Mouse (Mus musculus) left cerebral cortex, adult 11 months (tissue): ENCODE measurements around the gene Slc50a1.

Experiments used
- DNase-seq: peaks from one replicate; pipeline ENCODE4 v3.0.0; 2022; ENCODE audit warnings: low spot score

Gene Slc50a1

DNA sequence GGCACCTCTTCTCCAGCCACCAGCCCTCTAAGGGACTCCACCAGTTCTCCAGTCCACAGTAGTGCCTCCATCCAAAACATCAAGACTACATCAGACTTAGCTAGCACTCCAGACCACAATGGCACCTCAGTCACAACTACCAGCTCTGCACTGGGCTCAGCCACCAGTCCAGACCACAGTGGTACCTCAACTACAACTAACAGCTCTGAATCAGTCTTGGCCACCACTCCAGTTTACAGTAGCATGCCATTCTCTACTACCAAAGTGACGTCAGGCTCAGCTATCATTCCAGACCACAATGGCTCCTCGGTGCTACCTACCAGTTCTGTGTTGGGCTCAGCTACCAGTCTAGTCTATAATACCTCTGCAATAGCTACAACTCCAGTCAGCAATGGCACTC is 39.8 kb downstream of the Slc50a1 start:
- DNase-seq: no peak

DNA sequence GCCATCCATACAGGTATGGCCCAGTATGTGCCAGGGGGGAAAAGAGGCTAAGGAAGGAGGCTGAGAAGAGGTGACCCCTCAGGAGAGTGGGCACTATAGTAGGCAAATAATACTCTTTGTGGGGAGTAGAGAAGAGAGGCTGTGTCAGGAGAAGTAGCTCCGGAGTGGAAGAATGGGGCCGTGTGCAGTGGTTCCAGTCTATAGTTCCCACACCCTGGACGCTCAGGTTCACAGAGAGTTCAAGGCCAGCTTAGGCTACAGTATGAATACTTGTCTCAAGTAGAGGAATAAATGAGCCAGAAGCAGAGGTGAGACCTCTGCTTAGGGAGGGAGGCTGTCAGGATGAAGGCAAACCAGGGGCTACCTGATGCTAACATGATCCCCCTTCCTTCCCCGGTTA is 41.1 kb downstream of the Slc50a1 start:
- no peak for DNase-seq

DNA sequence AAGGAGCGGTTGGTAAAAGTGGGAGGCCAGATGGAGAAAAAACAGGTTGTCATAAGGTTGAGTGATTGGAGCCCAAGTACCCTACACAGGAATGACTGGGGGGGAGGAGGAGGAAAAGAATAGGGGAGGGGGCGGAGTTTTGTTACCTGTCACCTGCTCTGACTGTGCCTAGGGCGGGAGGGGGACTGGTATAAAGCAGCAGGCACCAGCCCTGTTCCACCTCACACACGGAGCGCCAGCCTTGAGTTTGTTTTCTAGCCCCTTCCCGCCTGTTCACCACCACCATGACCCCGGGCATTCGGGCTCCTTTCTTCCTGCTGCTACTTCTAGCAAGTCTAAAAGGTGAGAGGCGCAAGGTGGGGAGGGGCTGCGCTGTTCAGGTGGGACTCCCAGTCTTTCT is 41.5 kb downstream of the Slc50a1 start, which contains the start of gene Muc1:
TSS of gene Muc1 (plus strand) at position 222 of the 400 bp plus-strand sequence.
- DNase-seq: no peak

GRCm38 (mm10) chr3:89228180-89228549 is 42.2 kb downstream of the Slc50a1 start:
- DNase-seq: no peak

- DNase-seq: peak; percentile 89
Measured at GRCm38 (mm10) chr3:89227307-89228179, 42.8 kb downstream of the Slc50a1 start.

DNA sequence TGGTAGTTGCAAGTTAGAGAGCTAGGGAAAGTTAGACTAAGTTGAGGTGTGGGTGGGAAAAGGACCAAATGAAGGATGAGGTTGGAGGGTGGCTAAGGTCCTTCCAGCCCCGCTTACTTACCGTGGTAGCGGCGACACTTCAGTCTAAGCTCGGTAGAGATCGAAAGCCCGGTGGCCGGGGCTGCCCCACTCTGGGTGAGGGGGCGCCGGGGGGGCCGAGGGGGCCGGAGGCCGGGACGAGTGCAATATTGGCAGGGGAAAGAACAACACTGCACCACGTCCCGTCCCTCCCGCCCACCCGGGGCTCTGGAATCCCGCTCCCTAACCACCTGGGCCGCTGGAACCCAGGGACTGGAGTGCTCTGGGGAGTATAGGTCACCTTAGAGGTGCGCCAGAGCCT is 43.5 kb downstream of the Slc50a1 start, which contains the start of gene Mtx1:
TSS of gene Mtx1 (minus strand) at position 189 of the 400 bp plus-strand sequence.
- no peak for DNase-seq

- no peak for DNase-seq
Measured at GRCm38 (mm10) chr3:89226361-89226760, 44.0 kb downstream of the Slc50a1 start.

GRCm38 (mm10) chr3:89225918-89226317 is 44.5 kb downstream of the Slc50a1 start:
- DNase-seq: no peak

- DNase-seq: no peak
Measured at GRCm38 (mm10) chr3:89225321-89225815, 45.0 kb downstream of the Slc50a1 start.

- no peak for DNase-seq
Measured at GRCm38 (mm10) chr3:89224796-89225195, 45.6 kb downstream of the Slc50a1 start.

GRCm38 (mm10) chr3:89221167-89221566 is 49.2 kb downstream of the Slc50a1 start:
- DNase-seq: no peak

- DNase-seq: no peak
Measured at GRCm38 (mm10) chr3:89219546-89219945, 50.8 kb downstream of the Slc50a1 start.

DNA sequence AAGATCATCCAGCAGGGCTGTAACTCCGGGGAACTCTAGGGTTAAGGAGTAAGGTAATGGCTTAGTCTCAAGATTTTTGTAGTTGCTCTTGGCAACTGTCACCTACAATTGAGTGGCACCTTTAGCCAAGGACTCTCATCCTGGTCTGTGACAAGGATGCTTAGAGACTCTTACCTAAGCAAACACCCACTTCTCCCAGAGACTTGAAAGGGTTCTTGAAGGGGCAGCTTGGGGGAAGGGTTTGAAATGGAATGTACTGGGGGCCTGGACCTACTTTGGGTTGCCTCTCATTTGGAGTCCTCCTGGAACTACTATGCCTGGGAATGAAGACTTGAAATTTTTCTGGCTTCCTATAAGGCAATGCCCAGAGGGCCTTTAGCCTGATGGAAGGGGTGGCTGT is 52.1 kb downstream of the Slc50a1 start:
- DNase-seq: no peak
